Mouse (Mus musculus) MEL (cell line): ENCODE data around the gene Fam222b. TPM values are rescaled to one million over a fixed set of nuclear protein-coding genes. Genes with fewer than 3 reads are reported as not detected.

Experiments used
- DNase-seq: peaks from one replicate; pipeline ENCODE4 v3.0.0; 2011; ENCODE audit warnings: low read depth, low spot score
- H3K27ac ChIP-seq: 2 replicates; pipeline ENCODE4 v1.5.1; 2012; ENCODE audit warnings: low read depth, mild to moderate bottlenecking, control low read depth, low read length, moderate library complexity; ENCODE audit not compliant: control insufficient read depth
- H3K27me3 ChIP-seq, 2 experiments: fragments of 150-350 bp in 1 of 2; sonication (generic) in 1 of 2; 2 replicates each; pipeline ENCODE4 v1.6.1; 2012; ENCODE audit warnings: low read length in 2 of 2, mild to moderate bottlenecking in 2 of 2, improper control_type of control experiment in 1 of 2, moderate library complexity in 1 of 2; ENCODE audit not compliant: insufficient read depth in 2 of 2, control insufficient read depth in 1 of 2
- H3K36me3 ChIP-seq, 2 experiments: 2 replicates each; pipeline ENCODE4 v1.6.1; 2012 to 2014; ENCODE audit warnings: low read length in 2 of 2, improper control_type of control experiment in 1 of 2, inconsistent platforms in 1 of 2, mild to moderate bottlenecking in 1 of 2; ENCODE audit not compliant: insufficient read depth in 2 of 2, control insufficient read depth in 1 of 2
- H3K4me1 ChIP-seq, 2 experiments: fragments of 150-350 bp in 1 of 2; sonication (generic) in 1 of 2; 2 replicates each; pipeline ENCODE4 v1.6.1; 2012; ENCODE audit warnings: low read length in 2 of 2, improper control_type of control experiment in 1 of 2, mild to moderate bottlenecking in 1 of 2; ENCODE audit not compliant: insufficient read depth in 2 of 2, control insufficient read depth in 1 of 2
- H3K4me3 ChIP-seq, 2 experiments: fragments of 150-350 bp in 1 of 2; sonication (generic) in 1 of 2; 2 replicates each; pipeline ENCODE4 v1.5.1; 2012; ENCODE audit warnings: low read depth in 2 of 2, low read length in 2 of 2, mild to moderate bottlenecking in 2 of 2, moderate library complexity in 2 of 2, control low read depth in 1 of 2, improper control_type of control experiment in 1 of 2; ENCODE audit not compliant: control insufficient read depth in 1 of 2, insufficient read depth in 1 of 2
- H3K79me2 ChIP-seq: 2 replicates; pipeline ENCODE4 v1.6.1; 2012; ENCODE audit warnings: mild to moderate bottlenecking, low read length, moderate library complexity; ENCODE audit not compliant: control insufficient read depth, poor library complexity, insufficient read depth
- H3K9ac ChIP-seq: 2 replicates; pipeline ENCODE4 v1.6.1; 2012; ENCODE audit warnings: low read depth, mild to moderate bottlenecking, control low read depth, low read length, moderate library complexity; ENCODE audit not compliant: control insufficient read depth, poor library complexity, severe bottlenecking
- H3K9me3 ChIP-seq: fragments of 150-350 bp; sonication (generic); replicated peaks from 2 replicates; pipeline ENCODE4 v1.6.1; 2012; ENCODE audit warnings: mild to moderate bottlenecking, low read length, improper control_type of control experiment, moderate library complexity; ENCODE audit not compliant: insufficient read depth
- CHD1 ChIP-seq: IDR thresholded peaks from 2 replicates; pipeline ENCODE4 v1.6.1; 2012; ENCODE audit warnings: low read depth, mild to moderate bottlenecking, inconsistent platforms, low read length, improper control_type of control experiment
- CTCF ChIP-seq, 3 experiments: IDR thresholded peaks in 2 of 3; conservative IDR thresholded peaks in 1 of 3; 2 replicates each; pipeline ENCODE4 v1.5.1; 2011 to 2012; ENCODE audit warnings: low read length in 3 of 3, low read depth in 2 of 3, mild to moderate bottlenecking in 2 of 3, improper control_type of control experiment in 1 of 3, inconsistent platforms in 1 of 3, mixed read lengths in 1 of 3, moderate library complexity in 1 of 3; ENCODE audit not compliant: control insufficient read depth in 1 of 3, insufficient read depth in 1 of 3, poor library complexity in 1 of 3, severe bottlenecking in 1 of 3
- GABPA ChIP-seq: IDR thresholded peaks from 2 replicates; pipeline ENCODE4 v1.6.1; 2012; ENCODE audit warnings: low read depth, mild to moderate bottlenecking, inconsistent platforms, low read length, improper control_type of control experiment, moderate library complexity
- HCFC1 ChIP-seq: IDR thresholded peaks from 2 replicates; pipeline ENCODE4 v1.6.1; 2012; ENCODE audit warnings: low read depth, mild to moderate bottlenecking, inconsistent platforms, low read length, improper control_type of control experiment, moderate library complexity
- JUND ChIP-seq: IDR thresholded peaks from 2 replicates; pipeline ENCODE4 v1.6.1; 2011; ENCODE audit warnings: low read depth, mild to moderate bottlenecking, improper control_type of control experiment, low read length
- KAT2A ChIP-seq: conservative IDR thresholded peaks from 2 replicates; pipeline ENCODE4 v1.6.1; 2012; ENCODE audit warnings: low read depth, low read length, improper control_type of control experiment, inconsistent platforms
- MAX ChIP-seq: IDR thresholded peaks from 2 replicates; pipeline ENCODE4 v1.6.1; 2011; ENCODE audit warnings: low read length, improper control_type of control experiment
- MAZ ChIP-seq: IDR thresholded peaks from 2 replicates; pipeline ENCODE4 v1.6.1; 2012; ENCODE audit warnings: low read depth, mild to moderate bottlenecking, inconsistent platforms, low read length, improper control_type of control experiment
- NELFE ChIP-seq: IDR thresholded peaks from 2 replicates; pipeline ENCODE4 v1.6.1; 2011; ENCODE audit warnings: low read depth, low read length, improper control_type of control experiment
- SMC3 ChIP-seq: IDR thresholded peaks from 2 replicates; pipeline ENCODE4 v1.6.1; 2011; ENCODE audit warnings: low read depth, low read length, improper control_type of control experiment
- polyA plus RNA-seq, 2 experiments: library from polyadenylated mRNA; stranded (reverse) in 1 of 2; unstranded in 1 of 2; fragments of >175 nt in 1 of 2; fragments of >200 nt in 1 of 2; gene quantifications; 2 replicates each; pipeline versions ENCODE4 v1.2.1 to v1.2.4; 2012; ENCODE audit warnings: low replicate concordance in 2 of 2, low read depth in 1 of 2; ENCODE audit not compliant: insufficient read length in 2 of 2, insufficient read depth in 1 of 2, missing spikeins in 1 of 2
- total RNA-seq: library from RNA; depleted of rRNA; stranded (reverse); fragments of 300-350 nt; gene quantifications from 2 replicates; pipeline ENCODE4 v1.2.3, GENCODE M21; 2012; rRNA removed

Gene Fam222b
- total and polyA plus RNA-seq, 3 experiments = 2.4 to 8.1 TPM; not detected in 1

DNA sequence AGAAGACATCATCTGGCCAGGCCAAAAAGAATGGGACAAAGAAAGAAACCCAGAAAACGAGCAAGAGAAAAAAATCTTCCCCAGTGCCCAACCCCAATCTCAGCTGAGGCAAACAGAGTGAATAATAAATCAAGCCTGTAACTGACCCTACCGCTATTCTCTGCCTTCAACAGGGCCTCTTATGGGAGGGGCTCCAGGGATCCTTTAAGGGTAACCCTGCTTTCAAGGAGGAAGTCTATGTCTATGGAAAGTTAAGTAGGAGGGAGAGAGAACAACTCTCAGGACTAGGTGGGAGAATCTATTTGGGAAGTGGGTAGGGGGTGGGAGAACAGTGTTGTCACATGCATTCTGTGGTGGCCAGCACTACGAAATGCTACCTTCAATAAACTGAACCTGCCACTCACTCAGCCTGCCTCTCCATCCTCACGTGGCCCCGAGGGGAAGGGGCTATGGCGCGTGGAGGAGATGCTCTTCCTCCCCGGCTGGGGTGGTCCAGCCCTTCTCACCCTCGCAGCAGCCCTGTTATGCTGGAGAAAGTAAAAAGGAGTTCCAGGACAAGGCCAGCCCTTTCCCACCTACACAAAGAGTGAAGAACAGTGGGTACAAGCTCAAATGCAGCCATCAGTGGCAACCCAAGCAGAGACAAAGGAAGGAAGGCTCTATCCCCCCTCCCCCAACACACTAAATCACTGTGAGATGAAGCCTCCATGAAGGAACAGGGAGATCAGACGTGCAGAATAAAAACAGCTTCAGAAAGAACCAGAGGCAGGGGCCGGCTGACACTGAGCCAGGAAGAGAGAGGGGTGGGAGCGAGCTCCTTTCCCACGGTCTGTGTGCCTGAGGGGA lies 111.1 kb downstream of the Fam222b start:
- TF ChIP-seq CTCF (IDR thresholded peaks at IDR 0.05 in 2 of 3, conservative IDR thresholded peaks at IDR 0.05 in 1 of 3; ENCODE audit: control insufficient read depth in 1 of 3, insufficient read depth in 1 of 3, low read depth in 2 of 3, low read length in 3 of 3, poor library complexity in 1 of 3, severe bottlenecking in 1 of 3) (no peak), HCFC1 (no peak), GABPA (no peak), NELFE (no peak), MAX (no peak), SMC3 (no peak), MAZ (no peak), CHD1 (no peak), JUND (no peak), KAT2A (no peak)
- Histone ChIP-seq H3K36me3 (peaks cover 0 to 19% of the 10 kb centered on the region in 2 experiments; a peak in 2 of 4 replicates), H3K9ac (no peak overlapping the region), H3K4me1 (no peaks in the 10 kb centered on the region), H3K27me3 (no peaks in the 10 kb centered on the region), H3K79me2 (no peaks in the 10 kb centered on the region), H3K9me3 (no peaks in the 10 kb centered on the region), H3K4me3 (no peak overlapping the region), H3K27ac (no peak overlapping the region)
- no peak for DNase-seq

Other genes with a start within 250 kb of the Fam222b start
- not detected in 2 replicates for gene Pipox, start 200.6 kb upstream of the Fam222b start, total RNA-seq
- gene Pipox, start 200.6 kb upstream of the Fam222b start, polyA plus RNA-seq = not detected
- 0.04 and 0.07 TPM in 2 replicates for gene Sez6, start 163.9 kb upstream of the Fam222b start, total RNA-seq
- not detected for gene Sez6, start 163.9 kb upstream of the Fam222b start, polyA plus RNA-seq
- gene Phf12, start 111.9 kb upstream of the Fam222b start, total RNA-seq = 19.2 and 20.7 TPM in 2 replicates
- 10 to 100 TPM; 43.8 to 56.9 TPM for gene Phf12, start 111.9 kb upstream of the Fam222b start, polyA plus RNA-seq
- gene Dhrs13, start 62.4 kb upstream of the Fam222b start, total RNA-seq = 30.1 and 36.7 TPM in 2 replicates
- gene Dhrs13, start 62.4 kb upstream of the Fam222b start, polyA plus RNA-seq = 10 to 100 TPM in 1 of 2 experiments, not detected in 1; 27.9 TPM
- gene Flot2, start 56.7 kb upstream of the Fam222b start, total RNA-seq = 0.08 TPM in 1 of 2 replicates, not detected in the other
- gene Flot2, start 56.7 kb upstream of the Fam222b start, polyA plus RNA-seq = under 1 TPM in 1 of 2 experiments, not detected in 1; 0.15 TPM
- gene Eral1, start 14.3 kb upstream of the Fam222b start, total RNA-seq = 39.6 and 43.5 TPM in 2 replicates
- gene Eral1, start 14.3 kb upstream of the Fam222b start, polyA plus RNA-seq = 10 to 100 TPM in 1 of 2 experiments, not detected in 1; 38.4 TPM
- 21.0 and 42.0 TPM in 2 replicates for gene Traf4, start 70.9 kb downstream of the Fam222b start, total RNA-seq
- 10 to 100 TPM in 1 of 2 experiments, not detected in 1; 34.4 TPM for gene Traf4, start 70.9 kb downstream of the Fam222b start, polyA plus RNA-seq
- gene Nek8, start 82.0 kb downstream of the Fam222b start, total RNA-seq = 6.0 and 7.5 TPM in 2 replicates
- 10 to 100 TPM in 1 of 2 experiments, not detected in 1; 10.1 TPM for gene Nek8, start 82.0 kb downstream of the Fam222b start, polyA plus RNA-seq
- gene Tlcd1, start 82.1 kb downstream of the Fam222b start, total RNA-seq = 16.2 and 28.3 TPM in 2 replicates
- 10 to 100 TPM in 1 of 2 experiments, not detected in 1; 23.3 TPM for gene Tlcd1, start 82.1 kb downstream of the Fam222b start, polyA plus RNA-seq
- gene Rpl23a, start 88.9 kb downstream of the Fam222b start, total RNA-seq = 3,920 and 4,112 TPM in 2 replicates
- 1,000 to 10,000 TPM in 1 of 2 experiments, not detected in 1; 2,892 TPM for gene Rpl23a, start 88.9 kb downstream of the Fam222b start, polyA plus RNA-seq
- 20.8 TPM in 2 replicates for gene Rab34, start 93.8 kb downstream of the Fam222b start, total RNA-seq
- 10 to 100 TPM in 1 of 2 experiments, not detected in 1; 42.9 TPM for gene Rab34, start 93.8 kb downstream of the Fam222b start, polyA plus RNA-seq
- gene Proca1, start 98.7 kb downstream of the Fam222b start, total RNA-seq = 0.15 and 0.16 TPM in 2 replicates
- under 1 TPM in 1 of 2 experiments, not detected in 1; 0.54 TPM for gene Proca1, start 98.7 kb downstream of the Fam222b start, polyA plus RNA-seq
- gene Sdf2, start 151.1 kb downstream of the Fam222b start, total RNA-seq = 75.5 and 81.4 TPM in 2 replicates
- 10 to 100 TPM in 1 of 2 experiments, not detected in 1; 68.1 TPM for gene Sdf2, start 151.1 kb downstream of the Fam222b start, polyA plus RNA-seq
- 39.6 and 40.3 TPM in 2 replicates for gene Supt6, start 151.3 kb downstream of the Fam222b start, total RNA-seq
- gene Supt6, start 151.3 kb downstream of the Fam222b start, polyA plus RNA-seq = 10 to 100 TPM; 59.8 to 93.2 TPM
- gene 2610507B11Rik, start 167.1 kb downstream of the Fam222b start, total RNA-seq = 80.5 and 85.9 TPM in 2 replicates
- gene 2610507B11Rik, start 167.1 kb downstream of the Fam222b start, polyA plus RNA-seq = 10 to 100 TPM; 75.8 to 77.6 TPM
- gene BC030499, start 196.2 kb downstream of the Fam222b start, total RNA-seq = 0.73 and 1.6 TPM in 2 replicates
- 1 to 10 TPM in 1 of 2 experiments, not detected in 1; 1.1 TPM for gene BC030499, start 196.2 kb downstream of the Fam222b start, polyA plus RNA-seq
- gene Spag5, start 206.9 kb downstream of the Fam222b start, total RNA-seq = 40.1 and 50.9 TPM in 2 replicates
- gene Spag5, start 206.9 kb downstream of the Fam222b start, polyA plus RNA-seq = 100 to 1,000 TPM in 1 of 2 experiments, 10 to 100 TPM in 1; 77.5 to 274 TPM
- gene Aldoc, start 228.3 kb downstream of the Fam222b start, total RNA-seq = 3.0 and 4.0 TPM in 2 replicates
- 1 to 10 TPM in 1 of 2 experiments, not detected in 1; 8.1 TPM for gene Aldoc, start 228.3 kb downstream of the Fam222b start, polyA plus RNA-seq
- gene Pigs, start 233.8 kb downstream of the Fam222b start, total RNA-seq = 27.6 and 28.5 TPM in 2 replicates
- gene Pigs, start 233.8 kb downstream of the Fam222b start, polyA plus RNA-seq = 10 to 100 TPM; 51.2 to 97.1 TPM
- 61.7 and 63.0 TPM in 2 replicates for gene Unc119, start 248.8 kb downstream of the Fam222b start, total RNA-seq
- gene Unc119, start 248.8 kb downstream of the Fam222b start, polyA plus RNA-seq = 100 to 1,000 TPM in 1 of 2 experiments, not detected in 1; 140 TPM